ENCODE assay signal across 8 mouse cellular contexts in the genomic region with DNA sequence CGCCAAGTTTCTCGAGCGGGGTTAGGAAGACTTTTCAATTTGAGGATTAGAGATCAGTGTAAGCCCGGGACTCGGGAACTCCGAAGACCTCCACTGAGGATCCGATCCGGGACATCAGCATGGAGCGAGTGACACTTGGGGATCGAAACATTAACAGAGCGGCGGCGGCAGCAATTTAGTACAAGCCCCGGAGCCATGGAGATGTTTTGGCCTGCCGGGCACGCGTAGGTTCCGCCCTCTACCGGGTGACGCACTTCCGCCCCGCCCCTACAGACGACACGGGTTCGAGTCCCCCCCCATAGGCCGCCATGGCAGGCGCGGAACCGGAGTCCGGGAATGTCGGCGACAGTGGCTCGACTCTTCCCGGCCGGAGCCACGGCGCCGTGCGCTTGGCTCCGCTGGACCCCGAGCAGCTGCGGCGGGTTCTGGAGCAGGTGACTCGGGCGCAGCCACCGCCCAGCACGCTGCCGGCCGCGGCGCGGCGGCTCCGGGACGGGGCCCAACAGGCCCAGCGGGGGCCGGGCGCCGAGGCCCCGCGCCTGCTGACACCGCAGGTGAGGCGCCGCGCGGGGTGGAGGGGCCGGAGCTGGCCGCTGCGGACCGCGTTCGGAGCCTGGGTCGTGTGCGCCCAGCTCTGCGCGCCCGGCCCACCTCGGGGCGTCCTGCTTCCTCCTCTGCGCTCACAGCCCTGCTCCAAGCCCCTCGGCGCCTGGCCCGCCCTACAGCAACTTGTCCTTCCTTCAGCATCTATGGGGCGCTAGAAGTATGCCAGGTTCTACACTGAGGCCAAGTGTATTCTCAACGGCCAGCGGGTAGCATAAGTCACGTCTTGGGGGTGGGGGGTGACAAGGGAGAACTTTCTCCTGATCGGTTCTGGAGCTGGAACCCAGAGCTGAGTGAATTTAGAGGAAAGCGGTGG. TPM values are rescaled to one million over a fixed set of nuclear protein-coding genes. Genes with fewer than 3 reads are reported as not detected.
DNase-seq lines count a peak whose midpoint lies in the region; ATAC-seq lines count a peak whose summit lies in the region.

Zfp839 (plus strand) TSS at position 244 of the 919 bp plus-strand sequence.

- DNase-seq in adrenal gland, adult 18-20 months (ENCODE audit: low spot score in 2 of 2) = peak; percentile 91 to 92
- peak; percentile 68 for DNase-seq in embryo, embryonic 11.5 days (ENCODE audit: low read depth, low spot score)
- peak; percentile 82 to 88 for DNase-seq in gastrocnemius, postnatal 36 days
- peak; percentile 89 for DNase-seq in left cerebral cortex, postnatal 36 days (ENCODE audit: low spot score in 2 of 2)
- peak; percentile 87 for DNase-seq in midbrain, embryonic 10.5 days (ENCODE audit: low spot score)
- DNase-seq in right cerebral cortex, postnatal 4 days = peak; percentile 84
- peak; percentile 84 for DNase-seq in yolk sac, embryonic 10.5 days (ENCODE audit: low spot score)

- H3K27ac ChIP-seq in intestine, embryonic 16.5 days (ENCODE audit: low read length) = peak within 1 kb of the TSS; percentile 68
- H3K27ac ChIP-seq in midbrain, embryonic 10.5 days (replicated peaks) = peak within 1 kb of the TSS; percentile 94

- no peaks in the 10 kb centered on the region for H3K9me3 ChIP-seq in intestine, embryonic 16.5 days (ENCODE audit: control insufficient read depth, low read length)
- no peaks in the 10 kb centered on the region for H3K9me3 ChIP-seq in midbrain, embryonic 10.5 days (replicated peaks)

- H3K9ac ChIP-seq in intestine, embryonic 16.5 days (ENCODE audit: low read depth, low read length) = peak within 1 kb of the TSS; percentile 89

- ATAC-seq in intestine, embryonic 16.5 days = peak; percentile 78

- intact Hi-C loops in gastrocnemius, postnatal 36 days (cut with DNase I) = no loop called here
- intact Hi-C loops in left cerebral cortex, postnatal 36 days (cut with DNase I) = no loop called here

- no peaks in the 10 kb centered on the region for H3K27me3 ChIP-seq in intestine, embryonic 16.5 days (replicated peaks; ENCODE audit: control insufficient read depth, insufficient read depth, low read length)
- peaks cover 25% of the 10 kb centered on the region for H3K27me3 ChIP-seq in midbrain, embryonic 10.5 days (ENCODE audit: low read depth, poor library complexity, severe bottlenecking)

- H3K4me1 ChIP-seq in intestine, embryonic 16.5 days (ENCODE audit: control insufficient read depth, insufficient read depth, low read length) = peaks cover 22% of the 10 kb centered on the region
- H3K4me1 ChIP-seq in midbrain, embryonic 10.5 days = peaks cover 35% of the 10 kb centered on the region

- under 1% methylated on average over 85 of the region's 89 CpGs for WGBS in intestine, embryonic 16.5 days
- WGBS in midbrain, embryonic 10.5 days = under 1% methylated on average over 89 of the region's 89 CpGs

- peak within 1 kb of the TSS; percentile 67 for H3K4me2 ChIP-seq in intestine, embryonic 16.5 days (ENCODE audit: low read depth, low read length)

- no peaks in the 10 kb centered on the region for H3K36me3 ChIP-seq in intestine, embryonic 16.5 days (ENCODE audit: control insufficient read depth, insufficient read depth, low read length)
- peaks cover 4% of the 10 kb centered on the region for H3K36me3 ChIP-seq in midbrain, embryonic 10.5 days

- peak within 1 kb of the TSS; percentile 76 for H3K4me3 ChIP-seq in intestine, embryonic 16.5 days (ENCODE audit: low read length)
- H3K4me3 ChIP-seq in midbrain, embryonic 10.5 days = peak within 1 kb of the TSS; percentile 98

RNA-seq across cellular contexts. Expression of gene Zfp839, which starts in this region (rescaled TPM):
- total RNA-seq in adrenal gland, adult 18-20 months (2021) = 10 to 100 TPM; 12.6 to 13.4 TPM
- total RNA-seq in gastrocnemius, postnatal 36 days (2021) = 1 to 10 TPM; 4.2 to 7.3 TPM
- polyA plus RNA-seq in intestine, embryonic 16.5 days (2015; fragmentation: Nextera tagmentation; extraction: Ambion mirVana) = 3.7 and 4.9 TPM in 2 replicates
- total RNA-seq in left cerebral cortex, postnatal 36 days (2021) = 10 to 100 TPM; 10.7 to 13.1 TPM
- polyA plus RNA-seq in midbrain, embryonic 10.5 days (2016; fragmentation: Nextera tagmentation; extraction: Ambion mirVana) = 4.8 and 5.4 TPM in 2 replicates

Comparison
In these comparisons a context has a peak if more than half of its experiments do, and no peak if none do; other contexts are left out.
1. Peak in every context shown above with its lines: DNase-seq, ATAC-seq, H3K4me3 ChIP-seq and H3K27ac ChIP-seq.